ENCODE assay signal across 17 mouse cellular contexts in the genomic region with DNA sequence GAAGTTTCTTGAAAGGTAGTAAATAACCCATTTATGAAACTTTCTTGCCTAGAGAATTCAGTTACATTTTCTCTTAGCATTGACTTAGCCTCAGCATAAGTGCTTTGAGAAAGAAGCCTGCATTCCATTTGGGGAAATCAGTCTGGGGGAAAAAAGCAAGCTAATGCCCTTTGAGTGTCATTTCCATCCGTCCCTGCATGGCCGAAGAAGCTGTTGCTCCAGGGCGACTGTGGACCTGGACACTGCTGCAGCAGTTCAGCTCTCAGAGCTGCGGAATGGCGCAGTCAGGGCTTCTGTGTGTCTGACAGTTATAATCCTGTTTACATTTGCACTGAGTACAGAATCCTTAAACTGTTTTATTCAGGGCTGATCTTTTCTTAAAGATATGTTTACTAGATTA. TPM values are rescaled to one million over a fixed set of nuclear protein-coding genes. Genes with fewer than 3 reads are reported as not detected.
DNase-seq lines count a peak whose midpoint lies in the region; ATAC-seq lines count a peak whose summit lies in the region.
"Had no signal": no experiment of that assay in that cellular context is flagged by ENCODE, and none has a peak within 500 bp of the region (broad histone marks: within the 10 kb centered on the region; RNA-seq: fewer than 3 reads in every experiment).

No protein-coding gene starts in this region.

- no peaks in the 10 kb centered on the region for H3K36me3 ChIP-seq in intestine, embryonic 15.5 days
- no peaks in the 10 kb centered on the region for H3K36me3 ChIP-seq in midbrain, embryonic 15.5 days (replicated peaks)

- no peaks in the 10 kb centered on the region for H3K9me3 ChIP-seq in intestine, embryonic 15.5 days
- no peaks in the 10 kb centered on the region for H3K9me3 ChIP-seq in midbrain, embryonic 15.5 days

- no peaks in the 10 kb centered on the region for H3K27me3 ChIP-seq in intestine, embryonic 15.5 days (replicated peaks)
- H3K27me3 ChIP-seq in midbrain, embryonic 15.5 days (replicated peaks) = peaks cover 12% of the 10 kb centered on the region

- no peak for ATAC-seq in intestine, embryonic 15.5 days
- ATAC-seq in midbrain, embryonic 15.5 days (replicated peaks) = no peak
- ATAC-seq in granulocyte monocyte progenitor cell, adult 5-6 weeks (replicated peaks; ENCODE audit: poor library complexity, severe bottlenecking) = no peak
- ATAC-seq: inflammation-experienced regulatory T-cells, adult 6 months had no signal

- no peak overlapping the region for H3K4me3 ChIP-seq in intestine, embryonic 15.5 days (replicated peaks)
- no peak overlapping the region for H3K4me3 ChIP-seq in midbrain, embryonic 15.5 days
- H3K4me3 ChIP-seq: left cerebral cortex, adult 2 months; myocyte had no signal

- peak overlapping the region; percentile 44; the same call in 1 of the 2 replicates for H3K9ac ChIP-seq in intestine, embryonic 15.5 days
- H3K9ac ChIP-seq in midbrain, embryonic 15.5 days = no peak overlapping the region
- H3K9ac ChIP-seq: liver, embryonic 14.5 days had no signal

- peak; percentile 54 for DNase-seq in embryo, embryonic 10 days (ENCODE audit: low spot score)
- DNase-seq in embryo, embryonic 9.5 days (ENCODE audit: extremely low spot score) = no peak
- peak; percentile 52 for DNase-seq in embryo, embryonic 11 days
- no peak for DNase-seq in frontal cortex, postnatal 14 days (ENCODE audit: low spot score in 2 of 2)
- no peak for DNase-seq in adrenal gland, postnatal 25 days
- DNase-seq: adrenal gland, adult 8-10 months; cerebellum, postnatal 14 days; lung, postnatal 4 days; spleen, adult 18-20 months had no signal

- peak overlapping the region; percentile 51 for H3K4me2 ChIP-seq in intestine, embryonic 15.5 days (replicated peaks)
- no peak overlapping the region for H3K4me2 ChIP-seq in midbrain, embryonic 15.5 days
- H3K4me2 ChIP-seq: heart, embryonic 11.5 days had no signal

- WGBS in intestine, embryonic 15.5 days = 53% methylated on average over 5 of the region's 5 CpGs
- 24% methylated on average over 5 of the region's 5 CpGs for WGBS in midbrain, embryonic 15.5 days

- H3K27ac ChIP-seq in intestine, embryonic 15.5 days = peak overlapping the region; percentile 89
- H3K27ac ChIP-seq in midbrain, embryonic 15.5 days = 0 out of 2 replicates have a peak overlapping the region, but pooled peaks have one; percentile 50
- H3K27ac ChIP-seq: left cerebral cortex, adult 2 months; liver, embryonic 14.5 days had no signal

- H3K4me1 ChIP-seq in intestine, embryonic 15.5 days (replicated peaks) = 0 out of 2 replicates have a peak, but pooled peaks cover 2% of the 10 kb centered on the region
- peaks cover 21% of the 10 kb centered on the region for H3K4me1 ChIP-seq in midbrain, embryonic 15.5 days

RNA-seq across cellular contexts. Expression of gene Mab21l2, which starts 3.7 kb away (rescaled TPM):
- polyA plus RNA-seq in intestine, embryonic 15.5 days (2015; fragmentation: Nextera tagmentation; extraction: Ambion mirVana) = 110 and 127 TPM in 2 replicates
- 65.8 and 80.9 TPM in 2 replicates for polyA plus RNA-seq in midbrain, embryonic 15.5 days (2015; fragmentation: Nextera tagmentation; extraction: Ambion mirVana)
- not detected in 2 replicates for total RNA-seq in granulocyte monocyte progenitor cell, adult 5-6 weeks (2014; fragmentation: Nextera tagmentation)
- total RNA-seq in granulocyte monocyte progenitor cell, adult 5-6 weeks (2017) = not detected in 2 replicates
- total RNA-seq in adrenal gland, postnatal 25 days (2021) = 10.9 and 11.4 TPM in 2 replicates
- polyA plus RNA-seq: myocyte had no signal

Comparison
In these comparisons a context has a peak if more than half of its experiments do, and no peak if none do; other contexts are left out.
1. DNase-seq: peak in embryo, embryonic 10 days (single experiment) and embryo, embryonic 11 days (single experiment); none in embryo, embryonic 9.5 days (single experiment), frontal cortex, postnatal 14 days (0 of 2) and adrenal gland, postnatal 25 days (single experiment).
2. RNA of gene Mab21l2, which starts 3.7 kb away (total RNA-seq): 10.9 to 11.4 TPM in adrenal gland, postnatal 25 days; not detected in granulocyte monocyte progenitor cell, adult 5-6 weeks; every median in the first group is over 10 times any median in the second.